Mouse (Mus musculus) gastrocnemius, postnatal 4 days (tissue): ENCODE data around the gene Ezr. TPM values are rescaled to one million over a fixed set of nuclear protein-coding genes. Genes with fewer than 3 reads are reported as not detected.

Experiments used
- DNase-seq, 2 experiments: peaks; one replicate each; pipeline ENCODE4 v3.0.0; 2021 to 2022; ENCODE audit warnings: low spot score in 2 of 2, mixed read lengths in 2 of 2
- total RNA-seq, 2 experiments: library from RNA; stranded (reverse); gene quantifications; 2 replicates each; pipeline ENCODE4 v1.2.3; 2021

Ezr gene
- total RNA-seq, 2 experiments from 2014 or later = 14.3 to 18.9 TPM

DNA sequence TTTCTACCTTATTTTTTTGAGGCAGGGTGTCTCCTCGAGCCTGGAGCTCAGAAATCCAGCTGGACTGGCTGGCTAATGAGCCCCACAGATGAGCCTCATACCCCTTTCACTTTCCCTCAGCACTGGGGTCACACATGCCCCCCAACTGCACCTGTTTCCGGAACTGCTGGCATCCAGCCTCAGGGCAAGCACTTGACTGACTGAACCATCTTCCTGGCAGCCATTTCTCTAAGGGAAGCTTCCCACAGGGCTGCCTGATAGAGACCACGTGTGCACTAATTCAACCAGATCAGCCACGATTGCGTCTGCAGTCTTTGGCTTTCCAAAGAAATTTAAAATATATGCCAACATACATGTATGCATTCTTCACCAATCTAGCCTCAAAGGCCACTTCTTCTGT lies 37.1 kb downstream of the Ezr start:
- no peak for DNase-seq

- no peak for DNase-seq
Measured at GRCm38 (mm10) chr17:6744871-6745270, 37.7 kb downstream of the Ezr start.

GRCm38 (mm10) chr17:6744366-6744765 lies 38.2 kb downstream of the Ezr start:
- no peak for DNase-seq

- no peak for DNase-seq
Measured at GRCm38 (mm10) chr17:6743787-6744239, 38.8 kb downstream of the Ezr start.

- peak in 1 of 2 experiments; percentile 5 for DNase-seq
Measured at GRCm38 (mm10) chr17:6743039-6743575, 39.5 kb downstream of the Ezr start.

DNA sequence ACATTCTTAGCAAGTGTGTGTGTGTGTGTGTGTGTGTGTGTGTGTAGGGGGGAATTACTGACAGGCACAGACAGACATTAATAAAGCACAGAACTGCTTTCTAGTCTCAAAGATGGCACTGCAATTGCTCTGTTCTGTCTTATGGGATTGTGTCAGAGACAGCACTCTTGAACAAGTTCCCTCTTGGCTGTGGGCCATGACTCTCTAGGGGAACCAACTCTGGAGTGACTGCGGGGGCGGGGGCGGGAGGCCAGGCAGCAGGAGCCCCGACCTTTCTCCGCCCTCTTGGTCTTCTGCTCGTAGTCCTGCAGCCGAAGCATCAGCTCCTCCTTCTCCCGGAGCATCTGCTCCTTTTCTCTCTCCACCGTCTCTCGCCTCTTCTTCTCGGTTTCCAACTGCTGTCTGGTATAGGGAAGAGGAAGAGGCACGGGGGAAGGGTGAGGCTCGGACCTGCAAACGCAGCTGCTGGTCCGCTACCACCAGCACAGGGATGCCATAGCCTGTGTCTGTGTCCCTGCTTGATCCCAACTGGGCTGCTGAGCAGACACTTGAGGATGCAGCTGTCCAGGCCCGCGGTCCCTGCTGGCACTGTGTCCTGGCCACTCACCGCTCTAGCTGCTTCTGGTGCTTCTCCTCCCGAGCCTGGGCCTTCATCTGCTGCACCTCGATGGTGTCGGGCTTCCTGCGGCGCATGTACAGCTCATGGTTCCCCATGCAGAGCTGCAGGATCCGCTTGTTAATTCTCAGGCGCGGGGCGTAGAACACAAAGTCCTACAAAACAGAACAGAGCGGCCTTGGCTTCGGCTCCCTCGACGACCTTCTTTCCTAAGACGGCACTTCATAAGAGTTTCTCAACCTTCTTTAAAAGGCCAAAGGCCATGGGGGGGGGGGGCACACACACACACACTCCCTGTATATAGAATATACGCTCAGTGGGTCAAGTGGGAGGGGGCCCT lies 40.2 kb downstream of the Ezr start:
- peak; percentile 33 to 74 for DNase-seq

DNA sequence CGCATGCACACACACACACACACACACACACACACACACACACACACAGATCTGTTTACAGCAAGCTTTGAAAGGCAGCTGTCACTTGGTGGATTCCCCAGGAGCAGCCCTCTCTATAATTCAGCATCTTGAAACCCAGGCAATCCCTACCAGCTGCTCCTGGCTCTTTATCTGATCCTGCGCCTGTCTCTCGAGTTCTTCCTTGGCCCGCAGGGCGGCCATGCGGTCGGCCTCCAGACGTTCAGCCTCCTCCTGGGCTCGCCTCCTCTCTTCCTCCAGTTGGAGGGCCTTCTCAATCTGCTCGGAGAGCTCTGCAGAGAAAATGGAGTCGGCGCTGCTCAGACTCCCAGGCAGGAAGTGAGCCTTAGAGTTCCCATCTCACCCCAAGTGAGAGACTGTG lies 41.3 kb downstream of the Ezr start:
- DNase-seq = peak in 1 of 2 experiments; percentile 20

DNA sequence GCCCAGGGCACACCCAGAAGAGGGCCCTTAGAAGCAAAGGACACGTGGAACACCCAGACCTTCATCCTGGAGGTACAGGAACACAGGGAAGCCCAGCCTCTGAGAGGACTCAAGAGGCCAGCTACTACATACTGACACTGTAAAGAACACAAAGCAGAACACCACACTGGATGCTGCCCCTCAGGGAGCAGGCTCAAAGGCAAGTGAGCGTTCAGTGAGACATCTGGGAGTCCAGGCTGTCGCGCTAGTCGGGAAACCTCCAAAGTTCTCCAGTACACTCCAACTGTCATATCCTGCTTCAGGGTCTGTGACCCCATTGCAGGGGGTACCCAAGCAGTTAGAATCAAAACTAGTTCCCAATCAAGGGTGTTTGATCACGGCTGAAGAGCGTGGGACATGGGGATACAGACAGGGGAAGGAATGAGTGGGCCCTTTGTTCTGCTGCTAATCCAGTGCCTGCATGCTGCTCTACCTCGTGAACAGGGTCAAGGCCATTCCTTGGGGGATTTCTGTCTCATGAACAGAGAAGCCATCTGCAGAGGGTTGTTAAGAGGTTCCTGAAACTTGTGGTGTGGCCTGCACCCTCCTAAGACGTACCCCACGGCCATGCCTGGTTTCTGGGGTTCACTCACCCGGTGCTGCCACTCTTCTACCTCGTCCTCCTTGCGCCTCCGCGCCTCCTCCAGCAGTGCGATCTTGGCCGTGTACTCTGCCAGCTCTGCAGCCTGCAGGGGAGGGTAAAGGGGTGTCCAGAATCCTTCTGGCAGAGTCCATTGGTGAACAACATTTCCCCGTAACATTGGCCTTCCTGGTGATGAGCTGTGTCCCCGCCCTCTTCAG lies 42.0 kb downstream of the Ezr start:
- peak in 1 of 2 experiments; percentile 15 for DNase-seq

DNA sequence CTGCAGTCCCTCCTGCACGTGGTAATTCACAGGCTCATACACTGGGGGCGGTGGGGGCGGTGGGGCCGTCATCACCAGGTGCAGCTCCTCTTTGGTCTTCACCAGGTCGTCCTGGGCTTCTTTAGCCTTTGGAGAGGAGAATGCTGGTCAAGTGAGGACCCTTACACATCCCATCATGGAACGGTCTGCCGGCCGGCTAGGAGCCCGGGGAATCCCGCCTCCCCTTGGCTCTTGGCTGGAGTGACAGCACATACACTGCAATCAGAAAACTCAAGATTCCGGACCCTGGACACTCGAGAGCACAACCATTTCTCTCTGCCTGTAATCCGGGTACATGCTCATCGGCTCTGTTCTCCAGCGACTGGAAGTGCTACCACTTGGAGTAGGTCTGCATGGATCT lies 42.8 kb downstream of the Ezr start:
- peak in 1 of 2 experiments; percentile 15 for DNase-seq

DNA sequence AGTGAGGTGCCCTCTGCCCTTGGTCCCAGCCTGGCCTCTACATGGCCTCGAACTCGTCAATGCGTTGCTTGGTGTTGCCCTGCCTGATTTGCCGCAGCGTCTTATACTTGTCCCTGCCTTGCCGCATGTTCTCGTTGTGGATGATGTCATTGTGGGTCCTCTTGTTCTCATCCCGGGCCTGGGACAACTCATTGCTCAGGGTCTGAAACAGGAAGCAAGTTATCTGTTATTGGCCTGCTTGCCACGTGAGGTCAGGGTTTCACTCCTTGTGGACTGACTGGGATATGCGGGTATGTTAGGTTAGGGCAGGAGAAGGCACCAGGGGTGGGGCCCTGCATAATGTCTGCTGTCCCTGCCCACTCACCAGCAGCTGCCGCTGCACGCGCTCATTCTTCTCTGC lies 43.3 kb downstream of the Ezr start:
- peak in 1 of 2 experiments; percentile 13 for DNase-seq

GRCm38 (mm10) chr17:6738836-6739235 lies 43.7 kb downstream of the Ezr start:
- DNase-seq = no peak

GRCm38 (mm10) chr17:6737273-6737997 lies 45.1 kb downstream of the Ezr start:
- no peak for DNase-seq

DNA sequence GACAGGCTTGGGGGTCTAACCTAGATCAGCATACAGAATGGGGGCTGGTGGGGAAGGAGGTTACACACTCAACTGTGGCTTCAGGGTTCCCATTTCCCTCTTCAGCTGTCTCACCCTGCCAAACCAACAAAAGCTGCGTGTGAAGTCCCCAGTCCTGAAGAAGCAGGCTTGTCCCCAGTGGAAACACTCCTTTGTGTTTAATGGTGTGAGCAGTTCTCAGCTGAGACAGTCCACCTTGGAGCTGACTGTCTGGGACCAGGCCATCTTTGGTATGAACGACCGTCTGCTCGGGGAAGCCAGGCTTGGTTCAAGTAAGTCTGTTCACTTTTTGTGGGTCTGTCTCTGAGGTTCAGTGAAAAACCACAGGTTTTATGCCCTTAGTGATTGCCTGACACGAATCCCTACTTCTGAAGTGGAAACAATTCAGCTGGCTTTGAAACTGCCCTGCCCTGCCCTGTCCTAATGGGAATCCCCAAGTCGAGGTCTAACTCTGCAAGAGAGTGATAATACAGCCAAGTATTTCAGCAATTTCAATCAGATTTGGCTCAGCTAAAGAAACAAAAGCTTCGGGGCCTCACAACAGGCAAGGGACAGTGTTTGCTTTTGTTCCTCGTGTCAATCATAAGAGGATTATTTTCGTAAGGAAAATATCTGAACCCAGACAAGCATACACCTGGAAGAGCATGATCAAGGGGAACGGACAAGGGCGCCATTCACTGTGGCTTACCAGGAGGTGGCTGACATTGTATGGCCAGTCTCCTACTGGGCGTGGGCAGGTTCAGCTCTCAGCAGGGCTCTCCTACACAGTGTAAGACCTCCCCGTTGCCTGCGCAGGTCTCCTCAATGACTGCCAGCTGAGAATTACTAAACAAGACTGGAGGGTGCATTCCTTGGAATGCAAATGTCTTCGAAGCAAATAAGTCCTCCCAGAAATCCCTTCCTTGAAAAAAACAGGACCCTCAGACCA lies 46.0 kb downstream of the Ezr start:
- peak in 1 of 2 experiments; percentile 15 for DNase-seq

DNA sequence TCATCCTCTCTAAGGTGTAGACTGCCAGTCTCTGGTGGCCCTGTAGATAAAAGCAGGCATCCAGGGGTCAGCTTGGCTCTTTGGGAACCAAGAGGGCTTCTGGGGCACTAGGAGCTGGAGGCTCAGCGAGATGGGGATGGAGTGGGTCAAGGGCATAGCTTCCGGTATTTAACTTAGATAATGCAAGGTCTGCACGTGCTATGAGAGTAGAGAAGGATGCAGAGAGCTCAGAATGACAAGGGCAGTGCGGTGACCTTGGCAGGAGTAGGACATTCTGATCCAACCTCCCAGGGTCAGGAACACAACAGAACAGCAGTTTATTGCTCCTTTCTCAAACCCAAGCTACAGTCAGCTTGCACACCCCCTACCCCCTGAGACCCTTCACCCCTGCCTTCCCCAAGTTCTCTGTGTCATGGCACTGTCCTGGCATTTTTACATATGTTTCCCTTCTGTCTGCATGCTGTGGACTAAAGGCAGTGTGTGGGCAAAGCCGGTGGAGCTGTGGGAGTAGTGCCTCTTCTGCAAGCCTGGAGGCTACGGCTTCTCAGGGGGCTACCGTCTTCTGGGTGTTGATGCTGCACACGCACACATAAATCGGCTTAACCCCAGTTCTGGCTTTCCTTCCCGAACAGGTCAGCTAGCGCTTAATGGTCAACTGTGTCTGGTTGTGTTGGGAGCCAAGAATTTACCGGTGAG lies 47.7 kb downstream of the Ezr start:
- no peak for DNase-seq

- peak in 1 of 2 experiments; percentile 13 for DNase-seq
Measured at GRCm38 (mm10) chr17:6733322-6733875, 49.2 kb downstream of the Ezr start.

- DNase-seq = no peak
Measured at GRCm38 (mm10) chr17:6732665-6733064, 49.9 kb downstream of the Ezr start.

DNA sequence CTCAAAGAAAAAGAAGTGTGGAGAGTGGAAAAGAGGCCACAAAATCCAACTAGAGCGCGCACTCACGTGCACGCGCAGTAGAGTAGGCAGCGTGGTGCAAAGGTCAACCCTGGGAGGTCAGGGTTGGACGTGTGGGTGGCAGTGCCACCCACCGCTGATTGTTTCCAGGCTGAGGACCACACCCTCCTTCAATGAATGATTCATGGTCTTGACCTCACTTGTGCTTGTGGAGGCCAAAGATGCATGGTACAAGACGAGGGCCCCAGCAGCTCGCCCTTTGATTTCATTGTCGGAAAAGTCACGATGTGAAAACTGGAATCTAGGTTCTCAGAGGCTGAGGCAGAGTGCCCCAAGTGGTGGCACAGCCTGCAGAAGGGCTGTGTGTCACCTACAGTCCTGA lies 51.0 kb downstream of the Ezr start:
- DNase-seq = peak in 1 of 2 experiments; percentile 14

DNA sequence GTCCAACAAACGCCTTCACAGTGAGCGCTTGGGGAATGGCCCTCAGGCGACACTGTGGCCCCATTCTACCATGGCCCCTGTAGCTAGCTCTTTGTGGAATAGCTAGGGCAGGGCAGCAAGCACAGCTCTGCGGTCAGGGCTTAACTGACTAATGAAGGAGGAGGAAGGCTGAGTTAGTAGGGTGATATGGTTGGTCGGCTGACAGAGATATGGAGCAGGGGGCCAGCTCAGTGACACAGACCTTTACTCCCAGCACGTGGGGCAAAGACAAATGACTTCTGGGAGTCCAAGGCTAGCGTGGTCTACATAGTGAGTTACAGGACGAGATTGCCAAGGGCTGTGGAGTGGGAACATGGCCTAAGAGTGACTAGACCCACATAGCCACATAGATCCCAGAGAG lies 51.5 kb downstream of the Ezr start:
- peak in 1 of 2 experiments; percentile 11 for DNase-seq
